Mouse (Mus musculus) bone marrow, adult 2 months (tissue): Measurements from ENCODE around the gene Plpp3. TPM values are rescaled to one million over a fixed set of nuclear protein-coding genes. Genes with fewer than 3 reads are reported as not detected.

Source experiments
- H3K27ac ChIP-seq: fragments of 200-500 bp; 2 replicates; pipeline ENCODE4 v1.5.1; 2012; ENCODE audit warnings: low read depth, mild to moderate bottlenecking, control low read depth, inconsistent platforms, low read length; ENCODE audit not compliant: control insufficient read depth, poor library complexity, insufficient read depth
- H3K4me1 ChIP-seq: fragments of 200-500 bp; 2 replicates; pipeline ENCODE4 v1.6.1; 2011; ENCODE audit warnings: low read length; ENCODE audit not compliant: control insufficient read depth, insufficient read depth
- H3K4me3 ChIP-seq: fragments of 200-500 bp; replicated peaks from 2 replicates; pipeline ENCODE3; 2011; ENCODE audit warnings: mild to moderate bottlenecking, low read depth, low read length, control low read depth; ENCODE audit not compliant: control insufficient read depth
- CTCF ChIP-seq: fragments of 200-500 bp; IDR thresholded peaks from 2 replicates; pipeline ENCODE4 v1.5.1; 2011; ENCODE audit warnings: low read length, control low read depth; ENCODE audit not compliant: control insufficient read depth, insufficient read depth
- POLR2A ChIP-seq: fragments of 200-500 bp; IDR thresholded peaks from 2 replicates; pipeline ENCODE4 v1.6.1; 2011; ENCODE audit warnings: low read depth, mild to moderate bottlenecking, control low read depth, low read length, borderline replicate concordance; ENCODE audit not compliant: control insufficient read depth
- WGBS: fragments of 180-500 bp; shearing (Covaris S2); methylation state at CpG from one replicate; pipeline ENCODE4 v1.1.7; 2018; 5-methylcytosine and 5-hydroxymethylcytosine counted together
- polyA plus RNA-seq: library from polyadenylated mRNA; stranded (reverse); fragments of >200 nt; gene quantifications from 2 replicates; pipeline ENCODE4 v1.2.4, GENCODE M21; 2011; ENCODE audit warnings: low replicate concordance; ENCODE audit not compliant: missing spikeins, insufficient read depth, insufficient read length

The Plpp3 gene
- polyA plus RNA-seq: 3.4 and 7.9 TPM in 2 replicates

DNA sequence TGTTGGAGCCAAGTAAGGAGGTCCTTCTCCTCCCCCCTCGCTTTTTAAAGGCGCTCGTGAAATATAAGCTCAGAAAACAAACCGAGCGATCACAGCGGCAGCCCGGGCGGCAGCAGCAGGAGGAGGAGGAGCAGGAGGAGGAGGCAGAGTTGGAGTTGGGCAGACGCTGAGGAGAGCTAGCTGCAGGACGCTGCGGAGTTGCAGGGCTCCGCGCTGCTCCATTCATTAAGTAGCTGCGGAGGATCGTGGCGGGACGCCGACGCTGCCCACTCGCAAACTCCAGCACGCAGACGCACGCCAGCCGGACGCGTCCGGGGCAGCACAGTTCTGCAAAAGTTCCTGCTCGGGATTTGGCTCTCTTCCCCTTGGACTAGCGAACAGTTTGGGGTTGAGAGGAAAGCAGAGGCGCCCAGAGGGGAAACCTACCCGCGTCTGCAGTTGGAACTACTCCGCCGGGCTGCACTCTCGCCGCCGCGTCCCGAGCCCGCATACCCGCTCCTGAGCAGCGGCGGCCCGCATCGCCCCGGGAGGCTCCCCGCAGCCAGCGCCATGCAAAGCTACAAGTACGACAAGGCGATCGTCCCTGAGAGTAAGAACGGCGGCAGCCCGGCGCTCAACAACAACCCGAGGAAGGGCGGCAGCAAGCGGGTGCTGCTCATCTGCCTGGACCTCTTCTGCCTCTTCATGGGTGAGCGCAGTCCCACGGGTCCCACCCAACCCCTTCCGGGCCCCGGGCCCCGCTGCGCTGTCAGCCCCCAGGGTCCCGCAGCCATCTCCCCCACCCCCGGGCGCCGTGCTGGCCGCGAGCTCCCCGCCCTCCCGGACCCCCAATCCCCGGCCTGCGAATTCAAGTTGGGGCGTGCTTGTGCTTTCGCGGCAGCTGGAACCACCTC is at the start of gene Plpp3:
Plpp3 (plus strand) TSS at position 72 of the 893 bp plus-strand sequence.
- TF ChIP-seq POLR2A (peak; percentile 64), CTCF (no peak)
- Histone ChIP-seq H3K4me3 (peak within 1 kb of the TSS; percentile 71), H3K27ac (peak within 1 kb of the TSS; percentile 53; the same call in 1 of the 2 replicates), H3K4me1 (no peaks in the 10 kb centered on the region; the same call in 1 of the 2 replicates)
- WGBS: under 1% methylated on average over 76 of the region's 77 CpGs

DNA sequence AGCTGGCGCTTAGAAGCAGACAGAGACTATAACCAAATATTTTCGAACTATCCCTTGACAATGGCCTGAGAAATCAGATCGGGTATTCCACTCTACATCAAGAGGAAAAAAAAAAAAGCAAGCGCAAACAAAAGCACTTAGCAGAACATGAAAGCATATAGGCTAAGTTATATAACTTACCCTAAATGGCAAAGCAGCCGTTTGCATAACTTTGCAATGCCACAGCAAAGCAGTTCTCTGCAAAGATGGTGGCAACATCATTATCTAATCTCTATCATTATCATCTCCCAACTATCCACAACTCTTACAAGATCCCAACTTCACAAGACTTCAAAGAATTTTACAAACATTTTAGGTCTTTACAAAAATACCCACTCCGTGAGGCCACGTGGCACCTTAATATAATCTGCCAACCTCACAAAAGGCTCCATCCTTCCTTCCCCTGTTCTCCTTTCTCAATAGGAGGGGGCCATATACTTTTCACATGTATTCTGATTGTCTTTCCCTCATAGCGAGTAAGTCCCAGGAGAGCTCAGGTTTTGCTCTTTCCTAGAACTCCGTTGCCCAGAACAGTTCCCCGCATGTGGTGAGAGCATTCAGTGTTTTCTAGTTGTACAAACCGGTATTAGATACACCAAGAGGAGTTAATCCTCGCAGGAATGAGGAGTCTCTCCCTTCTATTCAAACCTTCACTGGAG is 49.1 kb upstream of the Plpp3 start:
- Histone ChIP-seq H3K4me3 (no peak overlapping the region), H3K27ac (no peak overlapping the region), H3K4me1 (no peaks in the 10 kb centered on the region; the same call in 1 of the 2 replicates)
- WGBS: 65% methylated on average over 12 of the region's 12 CpGs
- TF ChIP-seq POLR2A (no peak), CTCF (no peak)

GRCm38 (mm10) chr4:105108641-105109198 is 48.4 kb upstream of the Plpp3 start:
- no peak for TF ChIP-seq POLR2A
- TF ChIP-seq CTCF: no peak
- WGBS: 33% methylated on average over 5 of the region's 5 CpGs
- no peak overlapping the region for H3K27ac ChIP-seq
- H3K4me1 ChIP-seq: no peaks in the 10 kb centered on the region; the same call in 1 of the 2 replicates
- H3K4me3 ChIP-seq: no peak overlapping the region

DNA sequence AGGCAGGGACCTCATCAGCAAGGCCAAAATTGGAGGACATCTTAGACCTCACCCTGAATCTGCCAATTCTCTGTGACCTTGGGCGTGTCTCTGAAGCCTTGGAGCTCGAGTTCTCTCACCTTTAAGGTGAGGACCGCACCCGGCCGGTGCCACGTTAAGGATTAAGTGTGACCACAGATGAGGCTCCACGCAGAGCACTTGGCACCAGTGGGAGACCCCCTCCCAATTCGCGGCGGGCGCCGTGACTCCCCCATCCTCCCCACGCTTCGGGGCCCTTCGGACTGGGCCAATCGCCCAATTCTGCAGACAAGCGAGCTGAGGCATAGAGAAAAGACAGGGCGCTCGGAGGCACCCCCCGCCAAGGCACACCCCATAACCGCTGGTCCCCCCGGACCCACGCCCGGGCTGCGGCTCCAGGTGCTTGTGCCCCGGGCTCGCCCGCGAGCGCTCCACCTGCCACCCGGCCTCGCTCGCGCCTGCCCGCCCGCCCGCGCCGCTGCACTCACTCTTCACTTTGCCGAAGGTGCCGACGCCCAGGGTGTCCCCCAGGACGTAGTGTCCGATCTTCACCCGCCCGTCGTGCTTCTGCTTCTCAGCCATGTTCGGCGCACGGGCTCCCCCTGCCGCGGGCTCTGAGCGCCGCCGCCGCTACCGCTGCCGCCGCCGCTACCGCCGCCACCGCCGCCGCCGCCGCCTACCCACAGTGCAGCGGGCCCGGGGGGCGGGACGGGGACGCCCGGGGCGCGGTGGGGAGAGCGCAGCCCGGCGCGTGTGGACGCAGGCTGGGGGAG is 47.8 kb upstream of the Plpp3 start, which contains the start of gene Prkaa2:
Prkaa2 (minus strand) TSS at position 692 of the 791 bp plus-strand sequence.
- Histone ChIP-seq H3K4me1 (no peaks in the 10 kb centered on the region; the same call in 1 of the 2 replicates), H3K4me3 (peak within 1 kb of the TSS; percentile 59), H3K27ac (no peak within 1 kb of the TSS; the same call in 1 of the 2 replicates)
- WGBS: 1% methylated on average over 80 of the region's 80 CpGs
- TF ChIP-seq CTCF: no peak
- TF ChIP-seq POLR2A: no peak

GRCm38 (mm10) chr4:105109990-105110683 is 47.0 kb upstream of the Plpp3 start:
- Histone ChIP-seq H3K4me3 (peak overlapping the region; percentile 59), H3K27ac (no peak overlapping the region), H3K4me1 (no peaks in the 10 kb centered on the region; the same call in 1 of the 2 replicates)
- WGBS: 3% methylated on average over 24 of the region's 24 CpGs
- TF ChIP-seq CTCF (no peak), POLR2A (no peak)

DNA sequence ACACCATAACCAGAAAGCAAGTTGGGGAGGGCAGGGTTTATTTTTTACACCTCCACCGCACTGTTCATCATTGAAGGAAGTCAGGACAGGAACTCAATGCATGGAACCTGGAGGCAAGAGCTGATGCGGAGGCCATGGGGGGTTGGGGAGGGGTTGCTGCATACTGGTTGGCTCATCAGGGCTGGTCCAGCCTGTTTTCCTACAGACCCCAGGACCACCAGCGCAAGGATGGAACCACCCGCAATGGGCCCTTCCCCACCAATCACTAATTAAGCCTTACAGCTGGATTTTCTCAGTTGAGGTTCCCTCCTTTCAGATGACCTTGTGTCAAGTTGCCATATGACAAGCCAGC is 46.5 kb upstream of the Plpp3 start:
- TF ChIP-seq CTCF (no peak), POLR2A (no peak)
- Histone ChIP-seq H3K4me3 (no peak overlapping the region), H3K4me1 (no peaks in the 10 kb centered on the region; the same call in 1 of the 2 replicates), H3K27ac (no peak overlapping the region)
- WGBS: 61% methylated on average over 4 of the region's 4 CpGs

- no peaks in the 10 kb centered on the region; the same call in 1 of the 2 replicates for H3K4me1 ChIP-seq
- no peak overlapping the region for H3K4me3 ChIP-seq
- H3K27ac ChIP-seq: no peak overlapping the region
- TF ChIP-seq POLR2A: no peak
- no peak for TF ChIP-seq CTCF
- WGBS: 82% methylated on average over 11 of the region's 11 CpGs
Measured at GRCm38 (mm10) chr4:105111770-105112169, 45.4 kb upstream of the Plpp3 start.
